ENCODE assay signal across 8 mouse cellular contexts in genomic region chr7:97580843-97581214, GRCm38 (mm10). TPM values are rescaled to one million over a fixed set of nuclear protein-coding genes. Genes with fewer than 3 reads are reported as not detected.
DNase-seq lines count a peak whose midpoint lies in the region; ATAC-seq and TF ChIP-seq lines count a peak whose summit lies in the region.

No protein-coding gene starts in this region.

- WGBS in hindbrain, postnatal 0 days: under 1% methylated on average over 11 of the region's 11 CpGs

- no peaks in the 10 kb centered on the region for H3K9me3 ChIP-seq in hindbrain, postnatal 0 days (ENCODE audit: low read length)

- no peaks in the 10 kb centered on the region for H3K27me3 ChIP-seq in hindbrain, postnatal 0 days (ENCODE audit: insufficient read depth, low read length)

- H3K4me3 ChIP-seq in gastrocnemius, adult 2 months: peak overlapping the region; percentile 86
- H3K4me3 ChIP-seq in hindbrain, postnatal 0 days (ENCODE audit: low read length): peak overlapping the region; percentile 91
- peak overlapping the region; percentile 65 for H3K4me3 ChIP-seq in left cerebral cortex, adult 2 months

- peak; percentile 83 to 86 for DNase-seq in cerebellum, postnatal 36 days
- peak; percentile 88 for DNase-seq in gastrocnemius, adult 2 months
- peak; percentile 89 for DNase-seq in hindbrain, postnatal 0 days (ENCODE audit: low spot score)
- DNase-seq in left cerebral cortex, adult 2 months (ENCODE audit: extremely low spot score in 1 of 2, low spot score in 2 of 2): peak; percentile 75 to 83
- peak; percentile 70 for DNase-seq in right cerebral cortex, postnatal 14 days
- DNase-seq in yolk sac, embryonic 10.5 days (ENCODE audit: low spot score): peak; percentile 84

- TF ChIP-seq CTCF in gastrocnemius, adult 2 months (IDR thresholded peaks at IDR 0.05): peak; percentile 29; the same call in 1 of the 2 replicates
- TF ChIP-seq CTCF in hindbrain, postnatal 0 days (IDR thresholded peaks at IDR 0.05; ENCODE audit: low read depth): peak; percentile 53
- TF ChIP-seq CTCF in left cerebral cortex, adult 2 months (IDR thresholded peaks at IDR 0.05): peak; percentile 11

- H3K27ac ChIP-seq in gastrocnemius, adult 2 months: peak overlapping the region; percentile 98
- H3K27ac ChIP-seq in hindbrain, postnatal 0 days: peak overlapping the region; percentile 99
- peak overlapping the region; percentile 97 for H3K27ac ChIP-seq in left cerebral cortex, adult 2 months

- no peaks in the 10 kb centered on the region for H3K4me1 ChIP-seq in hindbrain, postnatal 0 days (ENCODE audit: insufficient read depth, low read length)

- peak overlapping the region; percentile 100 for H3K9ac ChIP-seq in hindbrain, postnatal 0 days (replicated peaks; ENCODE audit: low read length)

- intact Hi-C loops in gastrocnemius, adult 2 months (cut with DNase I): loop anchor here (5.0 kb wide), 1 partner anchor 41 kb away; no protein-coding TSS in a partner anchor
- intact Hi-C loops in left cerebral cortex, adult 2 months (cut with DNase I): loop anchor here (5.0 kb wide), 2 partner anchors 61 to 96 kb away; no protein-coding TSS in a partner anchor

- ATAC-seq in activated CD4-positive, CD25-positive, alpha-beta regulatory T cell, adult 4 months: peak; percentile 74
- peak; percentile 58 for ATAC-seq in hindbrain, postnatal 0 days
- peak; percentile 71 for ATAC-seq in megakaryocyte, adult 5-6 weeks (ENCODE audit: poor library complexity, severe bottlenecking)

- peak overlapping the region; percentile 77 for H3K4me2 ChIP-seq in hindbrain, postnatal 0 days (ENCODE audit: low read depth, low read length)

- no peaks in the 10 kb centered on the region for H3K36me3 ChIP-seq in hindbrain, postnatal 0 days (ENCODE audit: insufficient read depth, low read length)

RNA-seq across cellular contexts. Expression of gene Rsf1, which starts 1.1 kb away (rescaled TPM):
- 10 to 100 TPM; 27.1 to 27.3 TPM for polyA plus RNA-seq in activated CD4-positive, CD25-positive, alpha-beta regulatory T cell, adult 4 months (2017; shearing (Covaris generic))
- total RNA-seq in gastrocnemius, adult 2 months (2021): 10 to 100 TPM; 14.1 to 16.0 TPM
- 16.7 and 18.2 TPM in 2 replicates for total RNA-seq in hindbrain, postnatal 0 days (2014; rRNA removed)
- 26.3 and 27.6 TPM in 2 replicates for polyA plus RNA-seq in hindbrain, postnatal 0 days (2015; fragmentation: Nextera tagmentation; extraction: Ambion mirVana)
- total RNA-seq in left cerebral cortex, adult 2 months (2021): 10 to 100 TPM; 44.8 to 49.2 TPM
- 23.0 and 25.5 TPM in 2 replicates for total RNA-seq in megakaryocyte, adult 5-6 weeks (2015)
- total RNA-seq in megakaryocyte, adult 5-6 weeks (2017): 28.6 and 36.5 TPM in 2 replicates

RNA-seq across cellular contexts. Expression of gene Aamdc, which starts 1.5 kb away (rescaled TPM):
- polyA plus RNA-seq in activated CD4-positive, CD25-positive, alpha-beta regulatory T cell, adult 4 months (2017; shearing (Covaris generic)): 10 to 100 TPM; 42.2 to 46.9 TPM
- 100 to 1,000 TPM; 113 to 130 TPM for total RNA-seq in gastrocnemius, adult 2 months (2021)
- 9.4 and 17.4 TPM in 2 replicates for total RNA-seq in hindbrain, postnatal 0 days (2014; rRNA removed)
- 61.8 and 67.2 TPM in 2 replicates for polyA plus RNA-seq in hindbrain, postnatal 0 days (2015; fragmentation: Nextera tagmentation; extraction: Ambion mirVana)
- 10 to 100 TPM; 32.2 to 32.3 TPM for total RNA-seq in left cerebral cortex, adult 2 months (2021)
- total RNA-seq in megakaryocyte, adult 5-6 weeks (2015): 16.3 and 17.6 TPM in 2 replicates
- total RNA-seq in megakaryocyte, adult 5-6 weeks (2017): 22.9 and 23.9 TPM in 2 replicates

Comparison
In these comparisons a context has a peak if more than half of its experiments do, and no peak if none do; other contexts are left out.
1. Peak in every context shown above with its lines: DNase-seq, ATAC-seq, H3K4me3 ChIP-seq and H3K27ac ChIP-seq.